In the genomic region with DNA sequence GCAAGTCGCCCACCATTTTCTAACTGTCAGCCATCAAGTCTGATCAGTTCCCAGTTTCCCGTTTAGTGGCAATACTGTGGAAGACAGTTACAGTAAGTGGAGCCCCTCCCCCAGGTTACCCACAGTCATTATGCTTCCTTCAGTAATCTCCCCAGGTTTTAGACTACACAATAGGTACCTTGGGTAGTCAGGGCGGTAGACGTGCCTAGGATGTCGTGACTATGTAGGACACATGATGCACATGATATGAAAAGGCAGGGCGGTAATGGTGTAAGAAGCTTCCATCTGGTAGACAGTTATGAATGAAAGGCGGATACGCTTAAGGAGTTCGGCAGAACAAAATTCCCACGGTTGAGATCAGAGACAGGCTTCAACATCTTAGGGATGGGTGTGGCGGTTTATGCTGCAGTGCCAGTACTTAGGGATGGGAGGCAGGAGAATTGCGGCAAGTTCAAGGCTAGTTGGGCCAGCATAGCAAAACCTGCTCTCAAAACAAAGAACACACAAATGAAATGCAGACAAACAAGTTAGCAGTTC, we compare ENCODE assay signal across 10 mouse cellular contexts. TPM values are rescaled to one million over a fixed set of nuclear protein-coding genes. Genes with fewer than 3 reads are reported as not detected.
DNase-seq lines count a peak whose midpoint lies in the region; ATAC-seq and TF ChIP-seq lines count a peak whose summit lies in the region.
"Had no signal": no experiment of that assay in that cellular context is flagged by ENCODE, and none has a peak within 500 bp of the region (broad histone marks: within the 10 kb centered on the region; RNA-seq: fewer than 3 reads in every experiment).

No protein-coding gene starts in this region.

- intact Hi-C loops in heart, adult 2 months (cut with DNase I) = no loop called here

- ATAC-seq in heart, embryonic 13.5 days (ENCODE audit: extremely low read depth, insufficient number of reproducible peaks, low FRiP score, low TSS enrichment) = no peak
- peak; percentile 63 for ATAC-seq in lung, embryonic 15.5 days (ENCODE audit: borderline replicate concordance, extremely low read depth, low FRiP score, low TSS enrichment)
- no peak for ATAC-seq in embryonic facial prominence, embryonic 14.5 days (ENCODE audit: low read depth)
- ATAC-seq in liver, embryonic 14.5 days (ENCODE audit: insufficient read depth) = no peak
- no peak for ATAC-seq in erythroid progenitor cell, adult 5-6 weeks (replicated peaks; ENCODE audit: low FRiP score, poor library complexity, severe bottlenecking)

- H3K4me3 ChIP-seq in heart, embryonic 13.5 days = no peak overlapping the region
- H3K4me3 ChIP-seq in heart, adult 2 months = no peak overlapping the region
- 0 out of 2 replicates have a peak overlapping the region, but pooled peaks have one; percentile 3 for H3K4me3 ChIP-seq in lung, embryonic 15.5 days
- no peak overlapping the region for H3K4me3 ChIP-seq in embryonic facial prominence, embryonic 14.5 days (ENCODE audit: low read depth, low read length)
- H3K4me3 ChIP-seq in liver, embryonic 14.5 days (ENCODE audit: insufficient read depth in 1 of 2, low read depth in 2 of 2, low read length in 2 of 2) = no peak overlapping the region
- H3K4me3 ChIP-seq: neural tube, embryonic 13.5 days had no signal

- DNase-seq in heart, adult 2 months = no peak
- DNase-seq in lung, postnatal 10 days = no peak
- no peak for DNase-seq in embryonic facial prominence, embryonic 14.5 days (ENCODE audit: low spot score)
- DNase-seq in liver, embryonic 14.5 days (ENCODE audit: low read depth in 3 of 3, low spot score in 3 of 3) = no peak
- no peak for DNase-seq in thymus, postnatal 36 days
- DNase-seq: thymus, postnatal 14 days had no signal

- H3K9ac ChIP-seq in heart, embryonic 13.5 days = no peak overlapping the region
- H3K9ac ChIP-seq in heart, adult 2 months (ENCODE audit: low read depth, low read length) = no peak overlapping the region
- H3K9ac ChIP-seq in lung, embryonic 15.5 days = no peak overlapping the region
- no peak overlapping the region for H3K9ac ChIP-seq in embryonic facial prominence, embryonic 14.5 days (ENCODE audit: low read depth, low read length)
- H3K9ac ChIP-seq in liver, embryonic 14.5 days (replicated peaks) = no peak overlapping the region
- H3K9ac ChIP-seq: neural tube, embryonic 13.5 days had no signal

- peaks cover 7% of the 10 kb centered on the region; the same call in 1 of the 2 replicates for H3K9me3 ChIP-seq in heart, embryonic 13.5 days
- no peaks in the 10 kb centered on the region for H3K9me3 ChIP-seq in lung, embryonic 15.5 days
- H3K9me3 ChIP-seq in embryonic facial prominence, embryonic 14.5 days (ENCODE audit: control insufficient read depth, low read length) = no peaks in the 10 kb centered on the region
- no peaks in the 10 kb centered on the region for H3K9me3 ChIP-seq in liver, embryonic 14.5 days (ENCODE audit: control insufficient read depth, low read length)
- H3K9me3 ChIP-seq: neural tube, embryonic 13.5 days had no signal

- no peak for TF ChIP-seq CTCF in heart, adult 2 months (IDR thresholded peaks at IDR 0.05)
- TF ChIP-seq CTCF in liver, embryonic 14.5 days (IDR thresholded peaks at IDR 0.05; ENCODE audit: low read depth) = no peak

- WGBS in heart, embryonic 13.5 days = 67% methylated on average over 12 of the region's 12 CpGs
- 51% methylated on average over 12 of the region's 12 CpGs for WGBS in heart, adult 2 months
- 40% methylated on average over 12 of the region's 12 CpGs for WGBS in lung, embryonic 15.5 days
- WGBS in embryonic facial prominence, embryonic 14.5 days = 62% methylated on average over 12 of the region's 12 CpGs
- WGBS in liver, embryonic 14.5 days (ENCODE audit: insufficient replicate concordance) = 55% methylated on average over 12 of the region's 12 CpGs

- peaks cover 5% of the 10 kb centered on the region for H3K36me3 ChIP-seq in heart, embryonic 13.5 days
- H3K36me3 ChIP-seq in heart, adult 2 months (ENCODE audit: control insufficient read depth, insufficient read depth, low read length) = peaks cover 73% of the 10 kb centered on the region
- H3K36me3 ChIP-seq in lung, embryonic 15.5 days = no peaks in the 10 kb centered on the region
- H3K36me3 ChIP-seq in embryonic facial prominence, embryonic 14.5 days (ENCODE audit: control insufficient read depth, insufficient read depth, low read length) = no peaks in the 10 kb centered on the region
- H3K36me3 ChIP-seq in liver, embryonic 14.5 days (replicated peaks; ENCODE audit: control insufficient read depth, insufficient read depth, low read depth) = no peaks in the 10 kb centered on the region
- H3K36me3 ChIP-seq: neural tube, embryonic 13.5 days had no signal

- H3K4me1 ChIP-seq in heart, embryonic 13.5 days = peaks cover 19% of the 10 kb centered on the region
- H3K4me1 ChIP-seq in heart, adult 2 months (ENCODE audit: control insufficient read depth, insufficient read depth, low read length) = peaks cover 27% of the 10 kb centered on the region
- H3K4me1 ChIP-seq in lung, embryonic 15.5 days = peaks cover 54% of the 10 kb centered on the region
- H3K4me1 ChIP-seq in embryonic facial prominence, embryonic 14.5 days (ENCODE audit: control insufficient read depth, insufficient read depth, low read length) = peaks cover 7% of the 10 kb centered on the region; the same call in 1 of the 2 replicates
- H3K4me1 ChIP-seq in liver, embryonic 14.5 days (replicated peaks; ENCODE audit: control insufficient read depth in 2 of 2, insufficient read depth in 2 of 2, low read length in 1 of 2) = peaks cover 0 to 19% of the 10 kb centered on the region in 2 experiments; a peak in 2 of 4 replicates
- H3K4me1 ChIP-seq: neural tube, embryonic 13.5 days had no signal

- no peak overlapping the region for H3K27ac ChIP-seq in heart, embryonic 13.5 days (replicated peaks)
- H3K27ac ChIP-seq in heart, adult 2 months = no peak overlapping the region
- peak overlapping the region; percentile 66 for H3K27ac ChIP-seq in lung, embryonic 15.5 days
- H3K27ac ChIP-seq in embryonic facial prominence, embryonic 14.5 days (replicated peaks; ENCODE audit: low read depth, low read length) = no peak overlapping the region
- no peak overlapping the region for H3K27ac ChIP-seq in liver, embryonic 14.5 days
- H3K27ac ChIP-seq: neural tube, embryonic 13.5 days had no signal

- H3K4me2 ChIP-seq in heart, embryonic 13.5 days = peak overlapping the region; percentile 39
- peak overlapping the region; percentile 40 for H3K4me2 ChIP-seq in lung, embryonic 15.5 days
- H3K4me2 ChIP-seq in embryonic facial prominence, embryonic 14.5 days (ENCODE audit: low read depth, low read length) = peak overlapping the region; percentile 33; the same call in 1 of the 2 replicates
- peak overlapping the region; percentile 31; the same call in 1 of the 2 replicates for H3K4me2 ChIP-seq in liver, embryonic 14.5 days (ENCODE audit: low read depth)
- H3K4me2 ChIP-seq: neural tube, embryonic 13.5 days had no signal

- no peak for TF ChIP-seq EP300 in heart, adult 2 months (IDR thresholded peaks at IDR 0.05; ENCODE audit: insufficient read depth, low read depth, low read length)
- no peak for TF ChIP-seq EP300 in liver, embryonic 14.5 days (IDR thresholded peaks at IDR 0.05; ENCODE audit: low read depth)

- peaks cover 8% of the 10 kb centered on the region for H3K79me2 ChIP-seq in heart, adult 2 months (replicated peaks; ENCODE audit: control insufficient read depth, insufficient read depth, low read length)

- no peaks in the 10 kb centered on the region for H3K27me3 ChIP-seq in heart, embryonic 13.5 days (replicated peaks)
- H3K27me3 ChIP-seq in heart, adult 2 months (ENCODE audit: control insufficient read depth, insufficient read depth, low read length) = no peaks in the 10 kb centered on the region
- no peaks in the 10 kb centered on the region for H3K27me3 ChIP-seq in lung, embryonic 15.5 days
- no peaks in the 10 kb centered on the region for H3K27me3 ChIP-seq in embryonic facial prominence, embryonic 14.5 days (replicated peaks; ENCODE audit: control insufficient read depth, insufficient read depth, low read length)
- H3K27me3 ChIP-seq in liver, embryonic 14.5 days (ENCODE audit: control insufficient read depth, insufficient read depth, low read length) = no peaks in the 10 kb centered on the region
- H3K27me3 ChIP-seq: neural tube, embryonic 13.5 days had no signal

- TF ChIP-seq POLR2A in heart, adult 2 months (IDR thresholded peaks at IDR 0.05; ENCODE audit: insufficient read depth, low read depth, low read length) = no peak

RNA-seq across cellular contexts. Expression of a gene that starts 15.6 kb away (rescaled TPM):
- 11.4 and 11.7 TPM in 2 replicates for polyA plus RNA-seq in heart, embryonic 13.5 days (2015; fragmentation: Nextera tagmentation; extraction: Ambion mirVana)
- 10 to 100 TPM; 60.0 to 62.5 TPM for total RNA-seq in heart, adult 2 months (2021)
- 21.6 and 53.9 TPM in 2 replicates for polyA plus RNA-seq in heart, adult 2 months (2012; rRNA removed)
- 41.4 and 45.6 TPM in 2 replicates for polyA plus RNA-seq in lung, embryonic 15.5 days (2015; fragmentation: Nextera tagmentation; extraction: Ambion mirVana)
- 36.5 and 40.2 TPM in 2 replicates for polyA plus RNA-seq in embryonic facial prominence, embryonic 14.5 days (2014; fragmentation: Nextera tagmentation; extraction: Ambion mirVana)
- polyA plus RNA-seq in liver, embryonic 14.5 days (2012; rRNA removed) = 3.2 and 4.2 TPM in 2 replicates
- 9.7 and 11.4 TPM in 2 replicates for polyA plus RNA-seq in liver, embryonic 14.5 days (2014; fragmentation: Nextera tagmentation; extraction: Ambion mirVana)
- total RNA-seq in erythroid progenitor cell, adult 5-6 weeks (2015; ENCODE audit: low replicate concordance) = 1.4 and 3.8 TPM in 2 replicates
- total RNA-seq in erythroid progenitor cell, adult 5-6 weeks (2017; ENCODE audit: low replicate concordance) = 1.9 and 4.2 TPM in 2 replicates
